Mouse (Mus musculus) forebrain, postnatal 0 days (tissue): ENCODE measurements around the gene Kera. TPM values are rescaled to one million over a fixed set of nuclear protein-coding genes. Genes with fewer than 3 reads are reported as not detected.

Experiments used
- ATAC-seq: fragments of 200-750 bp; cut with Nextera tagmentation; 2 replicates; pipeline ENCODE4 v1.8.0; 2017; ENCODE audit warnings: mild to moderate bottlenecking, moderate library complexity
- DNase-seq: peaks from one replicate; pipeline ENCODE4 v3.0.0-alpha.2; 2015
- H3K27ac ChIP-seq: fragments of 300-500 bp; sonication (generic); 2 replicates; pipeline ENCODE4 v1.5.1; 2014; ENCODE audit warnings: low read depth, mild to moderate bottlenecking, antibody characterized with exemption, low read length, moderate library complexity, mixed read lengths
- H3K27me3 ChIP-seq: fragments of 300-500 bp; sonication (generic); 2 replicates; pipeline ENCODE4 v1.6.1; 2014; ENCODE audit warnings: mild to moderate bottlenecking, low read length, mixed read lengths; ENCODE audit not compliant: insufficient read depth
- H3K36me3 ChIP-seq: fragments of 300-500 bp; sonication (generic); 2 replicates; pipeline ENCODE4 v1.6.1; 2014; ENCODE audit warnings: mild to moderate bottlenecking, moderate library complexity; ENCODE audit not compliant: insufficient read depth
- H3K4me1 ChIP-seq: fragments of 300-500 bp; sonication (generic); 2 replicates; pipeline ENCODE4 v1.6.1; 2014; ENCODE audit warnings: antibody characterized with exemption; ENCODE audit not compliant: insufficient read depth
- H3K4me2 ChIP-seq: fragments of 300-500 bp; sonication (generic); 2 replicates; pipeline ENCODE4 v1.6.1; 2014; ENCODE audit warnings: low read depth, mild to moderate bottlenecking, moderate library complexity
- H3K4me3 ChIP-seq: fragments of 300-500 bp; sonication (generic); 2 replicates; pipeline ENCODE4 v1.5.1; 2014; ENCODE audit warnings: low read depth, low read length, mixed read lengths
- H3K9ac ChIP-seq: fragments of 300-500 bp; sonication (generic); 2 replicates; pipeline ENCODE4 v1.6.1; 2014; ENCODE audit warnings: mild to moderate bottlenecking
- H3K9me3 ChIP-seq: fragments of 300-500 bp; sonication (generic); 2 replicates; pipeline ENCODE4 v1.6.1; 2016; ENCODE audit warnings: low read length
- CTCF ChIP-seq: sonication (generic); IDR thresholded peaks from 2 replicates; pipeline ENCODE4 v1.5.1; 2016; ENCODE audit warnings: antibody characterized with exemption, control low read depth, low read depth
- WGBS: fragments of 180-500 bp; shearing (Covaris S2); extraction: QIAGEN DNeasy Blood & Tissue Kit; methylation state at CpG from one replicate; pipeline ENCODE4 v1.1.7; 2014; 5-methylcytosine and 5-hydroxymethylcytosine counted together
- polyA plus RNA-seq: library from polyadenylated mRNA; unstranded; fragments of >200 nt; fragmentation: Nextera tagmentation; extraction: Ambion mirVana; gene quantifications from 2 replicates; pipeline ENCODE4 v1.2.1, GENCODE M21; 2015
- total RNA-seq: library from RNA; depleted of rRNA; stranded (reverse); fragments of >200 nt; gene quantifications from 2 replicates; pipeline ENCODE4 v1.2.3, GENCODE M21; 2014

Gene Kera
- total and polyA plus RNA-seq, 2 experiments from 2014 or later, result 0.15 TPM; not detected in 1

- Histone ChIP-seq H3K27me3 (no peaks in the 10 kb centered on the region), H3K9me3 (no peaks in the 10 kb centered on the region), H3K27ac (no peak overlapping the region), H3K9ac (no peak overlapping the region), H3K4me1 (no peaks in the 10 kb centered on the region), H3K4me3 (no peak overlapping the region), H3K36me3 (no peaks in the 10 kb centered on the region), H3K4me2 (no peak overlapping the region)
- DNase-seq, result no peak
- TF ChIP-seq CTCF, result no peak
- ATAC-seq, result no peak
- WGBS, result 62% methylated on average over 3 of the region's 3 CpGs
Measured at GRCm38 (mm10) chr10:97591036-97591435, 15.6 kb upstream of the Kera start.

GRCm38 (mm10) chr10:97591685-97592084, 15.0 kb upstream of the Kera start:
- no peak for ATAC-seq
- H3K9me3 ChIP-seq, result no peaks in the 10 kb centered on the region
- H3K9ac ChIP-seq, result no peak overlapping the region
- WGBS, result 72% methylated on average over 3 of the region's 3 CpGs
- no peaks in the 10 kb centered on the region for H3K27me3 ChIP-seq
- no peak overlapping the region for H3K27ac ChIP-seq
- DNase-seq, result no peak
- no peak overlapping the region for H3K4me3 ChIP-seq
- no peak overlapping the region for H3K4me2 ChIP-seq
- no peaks in the 10 kb centered on the region for H3K4me1 ChIP-seq
- no peaks in the 10 kb centered on the region for H3K36me3 ChIP-seq
- no peak for TF ChIP-seq CTCF

DNA sequence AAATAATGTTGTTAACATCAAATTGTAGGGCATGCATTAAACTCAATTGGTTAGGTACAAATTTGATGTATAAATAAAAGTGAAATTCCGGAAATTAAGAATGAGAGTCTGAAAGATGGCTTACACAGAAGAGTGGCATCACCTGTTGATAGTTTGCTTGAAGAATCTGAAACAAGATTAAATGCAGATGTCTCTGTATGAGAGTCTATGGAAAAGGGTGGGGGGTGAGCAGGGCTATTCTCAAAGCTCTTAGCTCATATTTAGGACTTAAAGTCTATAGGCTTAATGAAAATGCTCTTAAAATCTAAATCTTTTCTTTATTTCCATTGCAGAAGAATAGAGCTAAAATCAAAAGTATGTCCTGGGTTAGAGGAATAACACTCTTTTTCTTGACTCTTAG, 11.0 kb upstream of the Kera start:
- Histone ChIP-seq H3K36me3 (no peaks in the 10 kb centered on the region), H3K9ac (no peak overlapping the region), H3K27me3 (no peaks in the 10 kb centered on the region), H3K27ac (no peak overlapping the region), H3K4me2 (no peak overlapping the region), H3K4me3 (no peak overlapping the region), H3K4me1 (no peaks in the 10 kb centered on the region), H3K9me3 (no peaks in the 10 kb centered on the region)
- WGBS, result 84% methylated on average over 1 of the region's 1 CpGs
- no peak for TF ChIP-seq CTCF
- ATAC-seq, result no peak
- DNase-seq, result no peak

GRCm38 (mm10) chr10:97601744-97602143, 4.9 kb upstream of the Kera start:
- no peaks in the 10 kb centered on the region for H3K4me1 ChIP-seq
- H3K4me2 ChIP-seq, result no peak overlapping the region
- no peaks in the 10 kb centered on the region for H3K9me3 ChIP-seq
- H3K27me3 ChIP-seq, result no peaks in the 10 kb centered on the region
- H3K36me3 ChIP-seq, result no peaks in the 10 kb centered on the region
- WGBS, result 90% methylated on average over 4 of the region's 4 CpGs
- H3K27ac ChIP-seq, result no peak overlapping the region
- ATAC-seq (no peak), DNase-seq (no peak)
- TF ChIP-seq CTCF, result no peak
- H3K4me3 ChIP-seq, result no peak overlapping the region
- no peak overlapping the region for H3K9ac ChIP-seq

DNA sequence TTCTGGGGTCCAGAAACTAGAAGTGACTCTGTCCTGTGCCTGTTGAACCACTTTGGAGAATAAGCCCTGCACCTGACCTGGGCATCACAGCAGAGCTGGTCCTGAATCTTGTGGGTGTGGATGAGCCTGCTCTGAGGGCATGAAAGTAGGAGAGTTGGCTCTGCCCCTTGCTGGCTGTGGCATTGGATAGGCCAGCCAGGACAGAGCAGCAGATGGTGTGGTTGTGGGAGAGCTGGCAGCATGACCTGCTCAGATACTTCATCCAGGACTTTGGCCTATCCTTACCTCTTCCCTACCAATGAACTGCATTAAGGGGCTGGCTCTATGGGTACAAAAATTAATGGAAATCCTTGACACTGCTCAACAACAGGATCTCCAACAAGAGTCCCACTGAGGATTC, 3.4 kb upstream of the Kera start:
- no peak for ATAC-seq
- Histone ChIP-seq H3K27ac (no peak overlapping the region), H3K4me1 (no peaks in the 10 kb centered on the region), H3K4me3 (no peak overlapping the region), H3K9ac (no peak overlapping the region), H3K27me3 (no peaks in the 10 kb centered on the region), H3K36me3 (no peaks in the 10 kb centered on the region), H3K4me2 (no peak overlapping the region), H3K9me3 (no peaks in the 10 kb centered on the region)
- TF ChIP-seq CTCF, result no peak
- DNase-seq, result no peak

- WGBS, result 89% methylated on average over 1 of the region's 1 CpGs
- ATAC-seq, result no peak
- H3K4me1 ChIP-seq, result no peaks in the 10 kb centered on the region
Measured at GRCm38 (mm10) chr10:97622328-97622727, 15.6 kb downstream of the Kera start.

DNA sequence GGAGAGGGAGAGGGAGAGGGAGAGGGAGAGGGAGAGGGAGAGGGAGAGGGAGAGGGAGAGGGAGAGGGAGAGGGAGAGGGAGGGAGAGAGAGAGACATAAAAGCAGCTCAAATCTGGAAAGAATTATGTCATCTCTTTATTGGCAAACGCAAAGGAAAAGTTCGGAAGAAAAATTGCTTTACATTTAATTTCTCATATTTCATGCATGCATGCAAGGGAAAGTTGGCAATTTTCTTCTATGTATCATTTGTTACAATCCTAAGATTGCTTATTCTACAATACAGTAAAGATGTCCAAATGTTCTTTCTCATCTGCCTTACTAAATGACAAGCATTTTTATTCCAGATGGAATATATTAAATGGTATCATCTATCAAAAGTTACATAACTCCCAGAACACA, 17.7 kb downstream of the Kera start:
- ATAC-seq (no peak), DNase-seq (no peak)
- Histone ChIP-seq H3K4me3 (no peak overlapping the region), H3K9ac (no peak overlapping the region), H3K4me1 (no peaks in the 10 kb centered on the region), H3K36me3 (no peaks in the 10 kb centered on the region), H3K4me2 (no peak overlapping the region), H3K27ac (no peak overlapping the region), H3K27me3 (no peaks in the 10 kb centered on the region), H3K9me3 (no peaks in the 10 kb centered on the region)
- 61% methylated on average over 2 of the region's 2 CpGs for WGBS
- TF ChIP-seq CTCF, result no peak

More at GRCm38 (mm10) chr10:97622328-97622727, 15.6 kb downstream of the Kera start:
- no peak overlapping the region for H3K4me3 ChIP-seq
- no peak for TF ChIP-seq CTCF
- H3K4me2 ChIP-seq, result no peak overlapping the region
- no peaks in the 10 kb centered on the region for H3K36me3 ChIP-seq
- DNase-seq, result no peak
- H3K27me3 ChIP-seq, result no peaks in the 10 kb centered on the region
- H3K9me3 ChIP-seq, result no peaks in the 10 kb centered on the region
- no peak overlapping the region for H3K9ac ChIP-seq
- no peak overlapping the region for H3K27ac ChIP-seq

GRCm38 (mm10) chr10:97625116-97625515, 18.4 kb downstream of the Kera start:
- Histone ChIP-seq H3K4me1 (no peaks in the 10 kb centered on the region), H3K9ac (no peak overlapping the region), H3K9me3 (no peaks in the 10 kb centered on the region), H3K36me3 (no peaks in the 10 kb centered on the region), H3K27me3 (no peaks in the 10 kb centered on the region), H3K4me2 (no peak overlapping the region), H3K4me3 (no peak overlapping the region), H3K27ac (no peak overlapping the region)
- DNase-seq, result no peak
- WGBS, result 70% methylated on average over 4 of the region's 4 CpGs
- TF ChIP-seq CTCF, result no peak
- no peak for ATAC-seq
